Mouse (Mus musculus) ovary, postnatal 36 days (tissue): ENCODE data around the gene Sim2.
A peak's percentile ranks its signal among the peaks of the same experiment; 100 is the strongest.

Experiments
- DNase-seq: peaks from one replicate; pipeline ENCODE4 v3.0.0; 2022; ENCODE audit warnings: low spot score, mixed read lengths

Sim2 gene

DNA sequence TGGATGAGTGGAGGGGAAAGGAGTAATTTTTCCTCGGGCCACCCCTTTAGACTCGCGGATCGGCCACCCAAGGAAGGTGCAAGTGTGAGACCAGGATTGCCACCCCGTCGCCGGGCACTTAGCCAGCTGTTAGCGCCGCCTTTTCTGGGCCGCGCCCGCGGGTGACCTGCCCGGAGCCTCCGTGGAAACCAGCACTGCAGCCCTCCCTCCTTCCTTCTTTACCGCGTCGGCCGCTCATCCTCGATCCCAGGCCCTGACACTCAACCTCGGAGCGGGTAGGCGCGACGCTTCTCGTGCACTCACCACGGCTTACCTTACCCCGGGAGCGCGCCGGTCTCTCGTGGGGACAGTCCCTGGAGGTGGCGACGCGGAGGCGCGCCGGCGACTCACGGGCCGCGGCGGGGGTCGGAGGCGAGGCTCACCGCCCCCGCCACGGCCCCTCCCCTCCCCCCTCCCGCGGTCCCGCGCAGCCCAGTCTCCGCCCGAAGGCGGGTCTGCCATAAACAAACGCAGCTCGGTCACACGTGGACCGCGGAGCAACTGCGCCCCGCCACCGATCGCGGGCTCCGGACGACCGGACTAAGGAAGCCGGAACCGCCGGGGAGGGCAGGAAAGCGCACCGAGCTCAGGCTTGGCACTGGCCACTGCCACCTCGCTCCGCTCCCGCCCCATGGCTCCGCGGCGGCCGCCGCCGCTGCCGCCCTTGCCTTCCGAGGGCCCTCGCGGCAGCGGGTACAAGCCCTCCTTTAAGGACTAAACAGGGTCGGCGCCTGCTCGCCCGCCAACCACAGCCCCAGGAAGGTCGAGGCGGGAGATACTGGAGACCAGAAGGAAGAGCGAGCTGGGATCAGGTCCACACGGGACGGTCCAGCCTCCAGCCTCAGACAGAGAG lies at the start of gene Sim2:
Sim2 (plus strand) TSS at position 221 of the 892 bp plus-strand sequence.
- DNase-seq: no peak

DNA sequence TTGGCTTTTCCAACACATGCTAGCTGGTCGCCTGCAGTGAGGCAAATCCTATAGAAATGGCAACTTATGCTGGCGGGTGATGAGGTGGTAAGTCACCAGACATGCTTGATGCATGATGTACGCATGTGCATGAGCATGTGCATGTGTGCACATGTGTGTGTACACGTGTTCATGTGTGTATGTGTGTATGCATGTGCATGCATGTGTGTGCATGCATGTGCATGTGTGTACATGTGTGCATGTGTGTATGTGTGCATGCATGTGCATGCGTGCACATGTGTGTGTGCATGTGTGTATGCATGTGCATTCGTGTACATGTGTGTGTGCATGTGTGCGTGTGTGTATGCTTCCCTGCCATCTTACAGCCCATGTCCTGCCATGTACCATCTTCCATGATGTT lies 47.5 kb upstream of the Sim2 start:
- no peak for DNase-seq

DNA sequence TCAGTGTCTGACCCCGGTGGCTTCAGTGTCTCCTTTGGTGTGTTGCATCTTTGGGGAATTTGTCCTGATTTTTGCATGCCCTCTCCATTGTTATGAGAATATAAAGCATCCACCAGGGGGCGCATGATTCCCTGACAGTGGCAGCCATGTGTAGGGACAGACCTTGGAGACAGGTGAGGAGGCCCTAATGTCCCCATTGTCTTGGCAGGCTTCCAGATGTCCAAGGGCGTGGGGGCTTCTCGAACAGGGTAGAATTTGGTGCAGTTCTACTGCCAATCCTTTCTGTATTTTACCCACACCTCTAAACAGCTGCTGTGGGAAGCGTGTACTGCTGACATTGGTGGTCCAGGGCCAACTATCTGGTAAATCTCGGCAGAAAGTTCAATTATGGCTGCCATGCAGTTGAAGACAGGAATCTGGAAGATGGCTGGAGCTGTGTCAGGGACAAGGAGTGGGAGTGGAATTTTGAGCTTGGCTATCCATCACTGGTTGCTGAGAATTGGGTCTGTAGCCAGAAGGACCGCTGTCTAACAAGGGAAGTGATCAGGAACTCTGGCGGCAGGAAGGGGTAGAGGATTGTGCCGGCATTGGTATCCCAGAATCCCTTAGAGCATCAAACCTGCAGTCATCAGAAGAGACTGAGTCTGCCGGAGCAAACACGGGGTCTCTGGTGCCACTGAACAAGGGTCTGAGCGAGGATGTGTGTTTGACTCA lies 46.3 kb upstream of the Sim2 start:
- DNase-seq: peak; percentile 27

DNA sequence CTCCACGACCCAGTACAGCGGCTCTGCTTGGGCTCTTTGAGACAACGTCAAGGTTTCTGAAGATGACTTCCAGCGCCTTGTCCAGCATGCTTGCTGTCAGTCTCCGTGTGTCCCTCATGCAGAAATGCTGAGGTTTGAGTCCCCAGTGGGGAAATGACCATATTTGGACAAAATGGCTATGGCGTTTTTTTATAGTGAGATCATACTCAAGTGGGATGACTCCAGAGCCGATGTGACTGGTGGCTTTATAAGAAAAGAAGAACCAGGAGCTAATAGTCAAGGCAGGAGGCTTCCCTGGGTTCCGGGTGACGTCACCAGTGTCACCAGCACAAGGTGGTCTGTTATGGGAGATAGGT lies 45.8 kb upstream of the Sim2 start:
- no peak for DNase-seq

DNA sequence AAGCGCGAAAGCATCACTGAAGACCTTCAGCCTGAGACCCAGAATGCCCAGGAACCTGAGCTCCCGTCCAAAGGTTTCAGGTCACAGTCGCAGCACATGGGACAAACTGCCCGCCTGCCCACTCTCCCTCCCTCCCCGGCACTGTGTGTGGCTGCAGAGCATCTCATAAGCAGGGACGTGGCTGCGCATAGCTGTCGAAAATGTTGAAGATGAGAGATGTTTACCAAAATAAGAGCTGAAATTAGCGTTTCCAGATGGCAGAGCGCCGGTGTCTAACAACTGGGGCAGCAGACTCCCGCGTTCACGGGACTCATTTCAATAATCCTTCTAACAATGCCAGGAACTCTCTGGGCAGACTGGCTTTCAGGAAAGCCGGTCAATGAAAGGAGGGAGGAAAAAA lies 44.2 kb upstream of the Sim2 start:
- DNase-seq: no peak

DNA sequence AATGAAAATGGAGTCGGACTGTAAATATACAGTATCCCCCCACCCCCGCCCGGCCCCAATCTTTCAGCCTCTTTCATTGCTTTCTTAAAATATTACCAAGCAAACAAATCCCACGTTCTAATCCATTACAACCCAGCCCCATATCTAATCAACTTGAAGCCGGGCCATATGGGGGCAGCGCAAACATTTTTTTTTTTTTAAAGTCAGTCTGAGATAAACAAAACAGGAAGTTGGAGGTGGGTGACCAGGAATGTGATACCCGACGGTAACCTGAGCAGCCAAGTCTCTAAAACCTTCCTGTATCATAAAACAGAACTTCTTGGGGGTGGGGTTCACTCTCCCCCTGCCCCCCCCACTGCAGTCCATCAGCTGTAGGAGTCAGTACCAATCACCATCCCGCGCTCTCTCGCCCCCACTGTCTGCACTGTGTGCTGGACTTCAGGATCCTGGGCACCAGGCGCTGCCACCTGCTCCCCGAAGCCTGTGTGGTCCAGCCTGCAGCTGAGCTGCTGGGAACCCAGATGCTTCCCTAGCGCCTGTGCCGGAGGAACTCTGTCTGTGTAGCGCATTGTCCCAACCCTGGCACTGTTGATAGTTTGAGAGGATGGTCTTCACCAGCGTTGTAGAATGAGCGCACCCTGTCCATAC lies 43.5 kb upstream of the Sim2 start:
- no peak for DNase-seq

DNA sequence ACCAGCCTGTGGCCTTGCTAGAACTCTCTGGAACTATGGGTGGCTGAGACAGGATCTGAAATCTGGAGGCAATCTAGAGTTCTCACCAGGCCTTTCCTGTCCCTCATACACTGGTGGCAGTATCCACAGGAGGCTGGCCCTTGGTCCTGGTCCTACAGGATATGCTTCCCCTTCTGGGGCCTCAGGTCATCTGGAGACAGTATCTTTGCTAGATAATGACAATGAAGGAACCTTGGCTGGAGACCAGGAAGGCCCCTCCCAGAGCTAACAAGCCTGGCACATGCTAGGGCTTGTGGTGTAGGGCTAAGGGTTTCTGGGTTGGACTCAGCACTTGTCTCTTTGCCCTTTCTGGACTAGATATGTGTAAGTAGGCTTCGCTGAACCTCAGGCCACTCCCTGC lies 40.9 kb upstream of the Sim2 start:
- DNase-seq: no peak

DNA sequence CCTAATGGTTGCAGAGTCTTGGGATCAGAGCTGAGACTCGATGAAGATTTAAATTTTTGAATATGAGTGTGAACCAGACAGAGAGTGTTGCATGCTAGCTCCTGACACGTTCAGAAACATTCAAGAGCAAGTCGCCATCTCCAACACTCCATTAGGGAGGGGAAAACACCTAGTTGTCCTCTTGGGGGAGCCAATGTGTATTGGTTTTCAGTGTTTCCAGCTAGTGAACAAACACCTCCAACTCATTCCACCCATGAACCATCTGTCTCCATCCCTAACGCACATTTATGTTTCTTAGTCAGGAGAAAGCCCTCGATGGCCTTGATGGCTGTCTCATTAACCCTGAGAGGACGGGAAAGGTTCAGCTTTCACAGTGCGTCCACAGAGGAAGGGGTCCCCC lies 39.7 kb upstream of the Sim2 start:
- no peak for DNase-seq

DNA sequence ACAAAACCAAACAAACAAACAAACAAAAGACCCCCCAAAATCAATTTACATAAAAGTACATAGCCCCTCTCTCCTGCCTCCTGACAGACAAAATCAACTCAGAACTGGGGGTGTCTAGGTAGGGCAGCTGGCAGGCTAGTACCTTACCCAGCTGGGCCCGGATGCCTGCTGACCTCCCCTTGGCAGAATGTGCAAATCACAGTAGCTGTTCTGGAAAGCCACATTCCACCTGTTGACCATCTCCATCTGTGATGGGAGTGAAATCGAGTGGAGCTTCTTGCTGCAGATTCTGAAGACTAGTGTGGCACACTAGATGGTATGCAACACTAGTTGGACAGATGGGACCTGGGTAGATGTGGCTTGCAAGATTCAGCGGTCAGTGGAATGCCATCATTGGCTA lies 34.4 kb upstream of the Sim2 start:
- DNase-seq: no peak

DNA sequence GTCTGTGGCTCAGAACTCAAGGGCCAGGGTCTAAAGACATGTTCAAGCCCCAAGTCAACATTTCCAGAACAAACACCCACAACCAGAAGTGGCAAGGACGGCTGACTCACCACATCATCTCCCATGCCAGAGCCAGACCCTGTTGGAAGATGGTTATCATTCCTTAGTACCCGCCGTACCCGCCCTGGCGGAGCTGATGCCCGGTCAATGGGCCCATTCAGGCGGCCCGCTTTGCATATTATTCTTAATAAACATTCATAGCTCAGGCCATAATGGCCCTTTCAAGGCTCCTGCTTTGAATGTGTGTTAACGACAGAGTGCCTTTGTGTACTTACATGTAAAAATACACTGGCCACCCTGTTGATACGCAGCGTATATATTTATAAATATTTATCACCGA lies 29.6 kb upstream of the Sim2 start:
- no peak for DNase-seq

DNA sequence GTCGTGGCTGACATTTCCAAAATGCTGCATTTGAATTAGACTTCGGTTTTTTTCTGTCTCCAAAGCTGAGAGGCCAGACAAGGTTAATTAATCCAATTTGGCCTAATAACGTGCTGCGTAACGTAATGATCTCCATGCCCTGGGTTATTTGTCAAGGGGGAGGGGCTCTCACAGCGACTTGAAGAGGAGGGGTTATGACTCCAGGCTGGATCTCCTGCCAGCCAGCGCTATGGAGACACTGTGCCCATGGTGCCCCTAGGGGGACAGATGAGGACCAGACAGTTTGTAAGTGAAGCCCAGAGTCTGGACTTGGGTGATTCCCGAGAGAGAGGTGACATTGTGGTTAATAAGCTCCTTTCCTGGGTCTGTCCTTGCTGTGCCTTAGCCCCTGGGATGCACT lies 29.2 kb upstream of the Sim2 start:
- DNase-seq: no peak

DNA sequence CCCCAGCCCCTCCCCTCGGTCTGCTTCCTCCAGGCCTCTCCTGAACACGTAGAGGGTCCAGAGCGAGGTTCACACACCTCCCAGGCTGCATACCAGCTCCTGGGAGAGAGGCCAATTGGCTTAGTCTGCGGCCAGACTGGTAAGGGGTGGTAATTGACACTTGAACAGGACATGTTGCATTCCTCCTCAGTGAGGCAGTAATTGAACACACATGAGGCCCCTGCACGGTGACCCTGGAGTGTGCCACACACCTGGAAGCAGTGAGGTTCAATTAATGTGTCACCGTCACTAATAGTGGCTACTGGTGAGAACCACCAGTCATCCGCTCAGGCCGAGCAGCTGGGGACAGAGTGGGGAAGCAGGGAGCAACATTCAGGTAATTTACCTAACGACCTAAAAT lies 24.9 kb upstream of the Sim2 start:
- DNase-seq: no peak

DNA sequence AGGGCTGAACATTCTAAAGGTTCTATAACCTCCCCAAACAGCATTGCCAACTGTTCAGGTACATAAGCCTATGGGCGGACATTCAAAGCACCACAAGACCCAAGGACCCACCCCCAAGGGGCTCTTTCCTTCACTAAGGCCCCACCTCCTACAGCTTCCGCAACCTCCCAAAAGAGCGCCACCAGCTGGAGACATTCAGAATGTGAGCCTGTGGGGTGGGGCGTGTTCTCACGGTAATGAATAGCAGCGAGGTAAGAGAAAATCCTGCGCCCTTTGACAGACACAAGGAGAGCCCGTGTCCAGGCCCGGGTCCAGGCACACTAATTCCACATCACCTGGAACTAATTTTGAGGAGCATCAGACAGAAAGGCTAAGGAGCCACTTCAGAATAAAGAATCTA lies 20.5 kb upstream of the Sim2 start:
- DNase-seq: no peak

DNA sequence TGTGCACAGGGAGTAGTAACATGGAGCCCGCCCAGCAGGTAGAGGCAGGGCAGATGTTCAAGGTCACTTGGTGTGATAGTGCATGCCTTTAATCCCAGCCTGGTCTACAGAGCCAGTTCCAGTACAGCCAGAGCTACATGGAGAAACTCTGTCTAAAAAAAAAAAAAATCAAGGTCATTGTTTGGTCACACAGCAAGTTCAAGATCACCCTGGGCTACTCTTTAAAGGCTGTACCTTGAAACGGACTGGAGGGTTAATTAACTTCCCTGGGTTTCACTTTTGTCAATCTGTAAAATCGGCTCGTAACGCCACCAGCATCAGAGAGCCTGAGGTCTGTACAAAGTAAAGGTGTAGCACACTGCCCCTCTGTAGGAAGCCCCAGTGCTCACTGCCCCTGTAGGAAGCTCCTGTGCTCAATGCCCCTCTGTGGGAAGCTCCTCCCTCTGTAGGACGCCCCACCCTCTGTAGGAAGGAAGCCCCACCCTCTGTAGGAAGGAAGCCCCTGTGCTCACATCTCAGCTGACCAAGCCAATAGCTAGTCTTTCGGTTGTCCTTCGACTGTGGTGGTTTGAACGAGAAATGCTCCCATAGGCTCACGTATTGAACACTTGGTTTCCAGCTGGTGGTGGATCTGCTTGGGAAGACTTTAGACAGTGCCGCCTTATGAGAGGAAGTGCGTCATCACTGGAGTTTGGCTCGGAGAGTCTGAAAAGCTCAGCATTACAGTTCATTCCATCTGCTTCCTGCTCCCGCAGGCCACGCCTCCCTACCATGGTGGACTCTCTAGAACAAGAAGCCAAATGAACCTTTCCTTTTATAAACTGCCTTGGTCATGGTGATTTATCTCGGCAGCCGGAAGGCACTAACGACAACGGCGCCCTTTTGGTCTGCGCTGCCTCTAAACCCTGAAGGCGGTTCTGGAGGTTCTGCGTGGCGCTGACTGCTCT lies 18.7 kb upstream of the Sim2 start:
- DNase-seq: no peak

DNA sequence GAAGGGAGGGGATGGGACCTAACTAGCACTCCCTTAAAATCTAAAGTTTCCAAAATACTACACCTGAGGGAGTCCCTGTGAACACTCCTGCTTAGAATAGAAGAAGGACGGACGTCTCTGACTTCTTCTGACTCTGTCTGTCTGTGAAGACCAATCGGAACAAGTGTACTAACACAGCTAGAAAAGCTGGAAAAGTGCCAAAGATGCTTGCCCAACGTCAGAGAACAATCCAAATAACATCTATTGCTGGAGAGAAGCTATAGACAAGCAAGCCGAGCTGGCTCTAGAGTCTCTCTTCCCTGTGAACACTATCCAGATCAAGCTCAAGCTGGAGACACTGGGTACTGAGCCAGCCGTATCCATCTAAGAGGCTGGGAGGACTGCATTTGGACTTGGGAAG lies 18.0 kb upstream of the Sim2 start:
- no peak for DNase-seq

DNA sequence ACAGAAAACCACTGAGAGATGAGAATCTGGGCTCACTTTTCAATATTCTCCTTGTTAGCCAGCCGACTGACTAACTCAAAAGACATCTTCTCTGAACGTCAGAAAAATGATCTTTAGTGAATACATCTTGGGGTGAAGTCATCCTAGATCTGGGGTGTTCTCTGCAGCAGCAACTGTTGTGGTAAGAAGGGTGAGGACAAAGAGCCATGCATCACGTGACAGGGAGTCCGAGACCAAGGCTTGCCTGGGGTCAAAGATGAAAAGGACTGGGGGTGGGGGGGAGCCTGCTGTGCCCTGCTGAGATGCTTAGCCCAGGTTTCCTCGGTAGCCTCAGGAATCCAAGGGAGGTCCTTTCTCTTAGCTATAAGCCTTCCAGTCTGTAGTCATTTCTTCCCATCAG lies 17.5 kb upstream of the Sim2 start:
- no peak for DNase-seq

DNA sequence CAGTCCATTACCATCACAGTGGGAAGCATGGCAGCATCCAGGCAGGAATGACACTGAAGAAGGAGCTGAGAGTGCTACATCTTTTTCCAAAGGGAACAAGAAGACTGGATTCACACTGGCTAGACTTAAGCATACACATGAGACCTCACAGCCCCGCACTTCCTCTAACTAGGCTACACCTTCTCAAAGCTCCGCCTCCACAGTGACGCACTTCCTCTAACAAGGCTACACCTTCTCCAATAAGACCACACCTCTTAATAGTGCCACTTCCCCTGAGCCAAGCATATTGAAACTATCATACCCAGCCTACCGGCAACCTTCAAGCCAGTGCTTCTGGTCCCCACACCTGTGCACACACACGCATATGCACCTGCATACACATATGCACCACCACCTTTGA lies 15.7 kb upstream of the Sim2 start:
- DNase-seq: no peak

DNA sequence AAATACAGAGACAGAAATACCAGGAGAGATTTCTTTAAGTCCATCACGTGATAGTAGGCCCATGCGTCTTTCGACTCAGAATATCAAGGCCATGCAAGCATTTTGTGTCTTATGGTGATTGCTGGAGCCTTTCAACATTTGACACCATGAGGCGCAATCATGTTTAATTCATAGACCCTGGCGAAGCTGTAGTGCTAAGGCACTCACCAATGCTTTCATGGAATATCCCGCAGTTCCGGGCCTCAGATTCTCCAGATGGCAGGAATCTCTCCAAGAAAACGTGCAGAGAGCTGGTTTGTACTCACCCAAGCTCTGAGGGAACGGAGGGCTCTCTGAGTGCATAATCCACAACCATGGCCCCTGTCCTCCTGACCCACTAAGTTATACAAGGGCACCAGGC lies 13.8 kb upstream of the Sim2 start:
- no peak for DNase-seq

DNA sequence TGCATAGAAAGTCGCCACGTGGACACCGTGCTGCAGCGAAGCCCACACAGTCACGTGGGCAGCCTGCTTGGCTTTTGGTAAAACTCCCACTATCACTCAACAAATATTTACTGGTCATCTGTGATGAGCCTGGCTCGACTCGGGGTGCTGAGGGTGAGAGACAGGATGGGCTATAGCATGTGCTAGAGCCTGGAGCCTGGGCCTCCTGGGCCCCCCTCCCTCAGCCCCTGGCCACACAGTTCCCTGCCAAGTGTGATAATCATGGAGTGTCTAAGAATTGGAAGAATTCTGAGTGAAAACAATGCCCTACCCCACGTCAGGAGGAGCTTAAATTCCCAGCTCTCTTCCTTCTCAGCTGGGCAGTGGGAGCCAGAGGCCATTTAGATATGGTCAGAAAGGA lies 13.3 kb upstream of the Sim2 start:
- no peak for DNase-seq

DNA sequence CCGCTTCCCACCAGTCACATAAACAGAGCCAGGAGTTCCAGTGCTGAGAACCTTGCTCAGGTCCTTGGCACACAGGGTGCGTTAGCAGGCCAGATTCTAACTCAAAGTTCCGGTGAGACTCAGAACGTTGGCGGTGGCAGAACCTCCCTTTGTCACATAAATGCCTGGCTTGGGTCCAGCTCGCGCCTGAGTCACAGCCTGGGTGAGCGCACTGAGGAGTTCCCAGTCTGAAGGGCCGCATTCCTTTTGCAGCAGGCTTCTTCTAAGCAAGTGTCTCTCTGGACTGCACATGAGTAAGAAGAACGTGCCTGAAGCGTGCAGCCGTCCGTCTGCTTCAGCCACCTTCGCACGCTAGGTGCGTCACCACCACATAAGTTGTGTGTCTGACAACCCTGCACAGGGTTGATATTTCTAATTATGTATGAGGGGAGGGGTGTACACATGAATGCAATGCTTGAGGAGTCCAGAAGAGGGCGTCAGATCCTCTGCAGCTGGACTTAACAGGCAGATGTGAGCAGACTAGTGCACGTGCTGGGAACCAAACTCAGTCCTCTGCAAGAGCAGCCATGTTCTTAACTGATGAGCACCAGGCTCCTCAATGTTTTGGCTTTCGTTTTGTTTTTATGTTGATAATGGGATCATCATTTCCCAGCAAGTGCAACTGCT lies 9.2 kb upstream of the Sim2 start:
- DNase-seq: no peak

DNA sequence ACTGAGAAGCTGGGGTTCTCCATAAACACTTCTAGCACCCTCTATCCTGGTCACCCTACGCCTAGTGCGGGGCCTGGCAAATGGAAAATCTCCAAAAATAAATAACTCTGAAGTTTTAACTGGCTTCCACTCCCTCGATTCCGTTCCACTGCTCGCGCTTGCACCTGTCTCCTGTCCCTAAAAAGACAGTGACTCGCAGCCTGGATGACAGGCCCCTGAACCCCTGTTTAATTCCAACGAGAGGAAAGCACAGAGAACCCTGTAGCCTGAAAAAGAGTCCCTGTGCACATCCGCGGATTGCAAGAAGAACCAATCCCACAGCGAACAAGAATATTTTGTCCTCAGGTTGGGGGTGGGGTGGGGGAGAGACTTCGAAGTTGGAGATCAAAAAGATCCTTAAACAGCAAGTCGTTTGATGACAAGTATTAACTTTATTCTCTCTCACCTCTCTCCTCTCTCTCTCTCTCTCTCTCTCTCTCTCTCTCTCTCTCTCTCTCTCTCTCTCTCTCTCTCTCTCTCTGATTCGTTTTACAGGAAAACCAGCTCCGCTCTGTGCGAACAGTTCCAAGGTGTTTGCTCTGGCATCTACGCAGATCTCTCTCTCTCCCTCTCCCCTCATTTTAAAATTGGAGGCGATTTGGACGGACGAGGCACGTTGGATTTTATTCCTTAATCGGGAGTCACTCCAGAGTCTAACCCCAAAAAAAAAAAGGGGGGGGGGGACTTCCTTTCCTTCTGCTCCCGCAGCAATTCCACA lies 6.2 kb upstream of the Sim2 start:
- DNase-seq: no peak
